Mouse (Mus musculus): ENCODE results near the gene Lypd6b. TPM values are rescaled to one million over a fixed set of nuclear protein-coding genes. Genes with fewer than 3 reads are reported as not detected.

Lypd6b gene
- total RNA-seq, 2 experiments from 2014 or later: 0.86 TPM; not detected in 1

- no peak for DNase-seq
These were observed 17.0 kb upstream of the Lypd6b start for GRCm38 (mm10) chr2:49770440-49770839.

- DNase-seq: no peak
These were observed 16.3 kb upstream of the Lypd6b start for GRCm38 (mm10) chr2:49771172-49771571.

- no peak for DNase-seq
These were observed 14.1 kb upstream of the Lypd6b start for GRCm38 (mm10) chr2:49773194-49773931.

GRCm38 (mm10) chr2:49774180-49774579 is 13.3 kb upstream of the Lypd6b start:
- no peak for DNase-seq

GRCm38 (mm10) chr2:49775187-49775586 is 12.3 kb upstream of the Lypd6b start:
- no peak for DNase-seq

GRCm38 (mm10) chr2:49775735-49776134 is 11.8 kb upstream of the Lypd6b start:
- peak; percentile 14 to 22 for DNase-seq

GRCm38 (mm10) chr2:49776407-49776806 is 11.1 kb upstream of the Lypd6b start:
- no peak for DNase-seq

GRCm38 (mm10) chr2:49788051-49788418 is 547 bp downstream of the Lypd6b start:
- DNase-seq: no peak

GRCm38 (mm10) chr2:49788643-49789042 is 1.2 kb downstream of the Lypd6b start:
- no peak for DNase-seq

- no peak for DNase-seq
These were observed 1.6 kb downstream of the Lypd6b start for GRCm38 (mm10) chr2:49789078-49789477.

- DNase-seq: peak; percentile 32 to 35
These were observed 2.0 kb downstream of the Lypd6b start for GRCm38 (mm10) chr2:49789504-49789903.

GRCm38 (mm10) chr2:49797444-49798143 is 10.1 kb downstream of the Lypd6b start:
- DNase-seq: no peak

- no peak for DNase-seq
These were observed 17.0 kb downstream of the Lypd6b start for GRCm38 (mm10) chr2:49804448-49804847.

GRCm38 (mm10) chr2:49805736-49806371 is 18.4 kb downstream of the Lypd6b start:
- DNase-seq: peak; percentile 61 to 72

GRCm38 (mm10) chr2:49809496-49809895 is 22.0 kb downstream of the Lypd6b start:
- DNase-seq: no peak

GRCm38 (mm10) chr2:49811420-49811819 is 23.9 kb downstream of the Lypd6b start:
- no peak for DNase-seq

GRCm38 (mm10) chr2:49811871-49812363 is 24.4 kb downstream of the Lypd6b start:
- DNase-seq: peak; percentile 77 to 78

- no peak for DNase-seq
These were observed 25.7 kb downstream of the Lypd6b start for GRCm38 (mm10) chr2:49813151-49813550.

- peak; percentile 56 to 64 for DNase-seq
These were observed 26.5 kb downstream of the Lypd6b start for GRCm38 (mm10) chr2:49814011-49814410.

GRCm38 (mm10) chr2:49815696-49816320 is 28.3 kb downstream of the Lypd6b start:
- DNase-seq: no peak

- no peak for DNase-seq
These were observed 29.1 kb downstream of the Lypd6b start for GRCm38 (mm10) chr2:49816549-49816948.

- no peak for DNase-seq
These were observed 29.7 kb downstream of the Lypd6b start for GRCm38 (mm10) chr2:49817151-49817550.

Data from adrenal gland, postnatal 36 days (tissue).